Mouse (Mus musculus) C2C12 (cell line): ENCODE results near the gene Moap1. TPM values are rescaled to one million over a fixed set of nuclear protein-coding genes. Genes with fewer than 3 reads are reported as not detected.

Experiments
- H3K27me3 ChIP-seq: one replicate; pipeline ENCODE4 v1.6.1; 2011; ENCODE audit not compliant: control insufficient read depth, insufficient read depth, insufficient read length
- H3K36me3 ChIP-seq: one replicate; pipeline ENCODE4 v1.6.1; 2011; ENCODE audit not compliant: control insufficient read depth, insufficient read depth
- H3K4me3 ChIP-seq: one replicate; pipeline ENCODE4 v1.5.1; 2011; ENCODE audit warnings: mild to moderate bottlenecking, control low read depth; ENCODE audit not compliant: poor library complexity, insufficient read depth, severe bottlenecking
- H3K79me2 ChIP-seq: one replicate; pipeline ENCODE4 v1.6.1; 2011; ENCODE audit not compliant: control insufficient read depth, insufficient read depth
- H3K79me3 ChIP-seq: one replicate; pipeline ENCODE4 v1.6.1; 2011; ENCODE audit warnings: low read depth, control low read depth
- H3ac ChIP-seq: one replicate; pipeline ENCODE3; 2011; ENCODE audit warnings: low read depth; ENCODE audit not compliant: control insufficient read depth, insufficient read length
- CEBPB ChIP-seq: IDR thresholded peaks from one replicate; pipeline ENCODE4 v1.6.1; 2011; ENCODE audit warnings: low read depth, mild to moderate bottlenecking, control low read depth, moderate library complexity
- CTCF ChIP-seq: IDR thresholded peaks from one replicate; pipeline ENCODE4 v1.5.1; 2011; ENCODE audit not compliant: control insufficient read depth, insufficient read depth, insufficient read length
- FOSL1 ChIP-seq: IDR thresholded peaks from one replicate; pipeline ENCODE4 v1.8.0; 2011; ENCODE audit warnings: mild to moderate bottlenecking, low read length; ENCODE audit not compliant: poor library complexity, insufficient read depth, severe bottlenecking
- MAX ChIP-seq: IDR thresholded peaks from one replicate; pipeline ENCODE4 v1.6.1; 2011; ENCODE audit warnings: mild to moderate bottlenecking, control low read depth
- MYOD1 ChIP-seq: IDR thresholded peaks from one replicate; pipeline ENCODE4 v1.6.1; 2011; ENCODE audit warnings: low read depth; ENCODE audit not compliant: control insufficient read depth, insufficient read length
- MYOG ChIP-seq: IDR thresholded peaks from one replicate; pipeline ENCODE4 v1.6.1; 2011; ENCODE audit not compliant: control insufficient read depth, insufficient read length; ENCODE audit errors: extremely low read depth
- USF1 ChIP-seq: IDR thresholded peaks from one replicate; pipeline ENCODE4 v1.6.1; 2011; ENCODE audit warnings: low read depth, mild to moderate bottlenecking, control low read depth, moderate library complexity
- polyA plus RNA-seq: library from polyadenylated mRNA; unstranded; fragments of >200 nt; fragmentation: generic; extraction: Trizol; gene quantifications from one replicate; pipeline ENCODE4 v1.2.1, GENCODE M21; 2012; ENCODE audit warnings: missing spikeins

Gene Moap1
- polyA plus RNA-seq, 1 experiment: 4.7 TPM

GRCm38 (mm10) chr12:102698089-102698684 lies 45.3 kb downstream of the Moap1 start:
- TF ChIP-seq MYOD1: no peak
- TF ChIP-seq CTCF: no peak
- no peak for TF ChIP-seq FOSL1
- no peak for TF ChIP-seq MYOG
- no peak overlapping the region for H3ac ChIP-seq
- no peaks in the 10 kb centered on the region for H3K79me2 ChIP-seq
- H3K4me3 ChIP-seq: no peak overlapping the region
- H3K36me3 ChIP-seq: no peaks in the 10 kb centered on the region
- H3K27me3 ChIP-seq: no peaks in the 10 kb centered on the region
- no peaks in the 10 kb centered on the region for H3K79me3 ChIP-seq

GRCm38 (mm10) chr12:102697381-102697780 lies 46.1 kb downstream of the Moap1 start:
- Histone ChIP-seq H3K4me3 (no peak overlapping the region), H3ac (no peak overlapping the region), H3K36me3 (no peaks in the 10 kb centered on the region), H3K79me2 (no peaks in the 10 kb centered on the region), H3K27me3 (no peaks in the 10 kb centered on the region), H3K79me3 (no peaks in the 10 kb centered on the region)
- no peak for TF ChIP-seq MYOD1
- no peak for TF ChIP-seq FOSL1
- TF ChIP-seq MAX: no peak
- TF ChIP-seq USF1: no peak
- no peak for TF ChIP-seq MYOG
- no peak for TF ChIP-seq CTCF
- no peak for TF ChIP-seq CEBPB

- Histone ChIP-seq H3K27me3 (no peaks in the 10 kb centered on the region), H3ac (no peak overlapping the region), H3K79me2 (no peaks in the 10 kb centered on the region), H3K79me3 (no peaks in the 10 kb centered on the region), H3K36me3 (no peaks in the 10 kb centered on the region), H3K4me3 (no peak overlapping the region)
- TF ChIP-seq MAX: no peak
- TF ChIP-seq CTCF: no peak
- TF ChIP-seq CEBPB: no peak
- no peak for TF ChIP-seq USF1
These were observed 46.7 kb downstream of the Moap1 start for GRCm38 (mm10) chr12:102696635-102697354.

GRCm38 (mm10) chr12:102695369-102696239 lies 47.9 kb downstream of the Moap1 start:
- Histone ChIP-seq H3K36me3 (no peaks in the 10 kb centered on the region), H3K79me3 (no peaks in the 10 kb centered on the region), H3K4me3 (no peak overlapping the region), H3K27me3 (no peaks in the 10 kb centered on the region), H3ac (no peak overlapping the region), H3K79me2 (no peaks in the 10 kb centered on the region)
- no peak for TF ChIP-seq CEBPB
- no peak for TF ChIP-seq FOSL1
- TF ChIP-seq MYOD1: no peak
- no peak for TF ChIP-seq CTCF
- no peak for TF ChIP-seq MYOG
- TF ChIP-seq USF1: no peak
- no peak for TF ChIP-seq MAX

Other genes with a start within 250 kb of the Moap1 start
- 0.01 TPM for gene Chga, start 188.7 kb downstream of the Moap1 start, polyA plus RNA-seq
- gene Itpk1, start 38.7 kb downstream of the Moap1 start, polyA plus RNA-seq: 4.5 TPM
- gene Tmem251, start 101 bp upstream of the Moap1 start, polyA plus RNA-seq: 4.5 TPM
- 0.13 TPM for gene Gm28051, start 14.1 kb upstream of the Moap1 start, polyA plus RNA-seq
- 8.9 TPM for gene Gon7, start 14.1 kb upstream of the Moap1 start, polyA plus RNA-seq
- gene Ubr7, start 14.3 kb upstream of the Moap1 start, polyA plus RNA-seq: 20.6 TPM
- 6.0 TPM for gene Gm20604, start 15.0 kb upstream of the Moap1 start, polyA plus RNA-seq
- 7.3 TPM for gene Btbd7, start 134.8 kb upstream of the Moap1 start, polyA plus RNA-seq
- gene Cox8c, start 155.7 kb upstream of the Moap1 start, polyA plus RNA-seq: not detected
- not detected for gene Unc79, start 205.2 kb upstream of the Moap1 start, polyA plus RNA-seq